Mouse (Mus musculus): Measurements from ENCODE around the gene Hmbs.

- no peak for TF ChIP-seq CTCF (IDR thresholded peaks at IDR 0.05; ENCODE audit: insufficient read depth, low read length)
- TF ChIP-seq POLR2A (IDR thresholded peaks at IDR 0.05; ENCODE audit: borderline replicate concordance, extremely low read depth, low read depth, low read length), result no peak
Observed at GRCm38 (mm10) chr9:44379862-44380261, 35.8 kb upstream of the Hmbs start.
